Mouse (Mus musculus): ENCODE data around the gene Gm37240.

Gm37240 gene

DNA sequence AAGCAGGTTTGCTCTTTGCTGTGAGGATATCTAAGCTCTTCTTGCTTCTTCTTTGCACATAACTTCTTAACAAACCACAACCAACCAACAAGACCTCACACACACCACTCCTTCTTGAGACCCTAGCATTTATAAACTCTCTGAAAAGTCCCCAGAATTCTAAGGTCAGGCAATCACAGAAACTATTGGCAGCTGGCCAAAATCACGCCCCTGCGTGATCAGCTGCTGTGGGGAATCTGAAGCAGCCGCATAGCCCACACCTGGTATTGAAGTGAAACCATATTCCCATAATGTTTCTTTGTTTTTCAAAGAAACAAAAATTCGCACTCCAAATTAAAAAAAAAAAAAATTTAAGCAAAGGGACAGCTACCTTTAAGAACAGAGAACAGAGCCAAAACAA is 141.2 kb downstream of the Gm37240 start:
- no peak for DNase-seq

DNA sequence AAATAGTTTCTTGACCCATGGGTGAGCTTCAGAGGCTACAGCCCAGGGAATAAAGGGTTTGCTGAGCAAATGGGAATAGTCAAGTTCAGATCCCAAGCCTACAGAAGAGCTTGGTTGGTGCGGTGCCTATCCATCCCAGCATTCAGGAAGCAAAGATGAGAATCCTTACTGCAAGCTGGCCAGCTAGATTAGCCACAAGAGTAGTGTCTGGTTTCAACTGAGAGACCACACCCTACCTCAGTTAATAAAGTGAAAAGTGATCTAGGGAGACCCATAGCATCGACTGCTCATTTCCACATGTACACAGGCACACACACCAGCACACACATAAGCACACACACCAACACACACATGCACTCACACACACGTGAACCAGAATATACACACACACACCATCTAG is 145.6 kb downstream of the Gm37240 start:
- DNase-seq = no peak

DNA sequence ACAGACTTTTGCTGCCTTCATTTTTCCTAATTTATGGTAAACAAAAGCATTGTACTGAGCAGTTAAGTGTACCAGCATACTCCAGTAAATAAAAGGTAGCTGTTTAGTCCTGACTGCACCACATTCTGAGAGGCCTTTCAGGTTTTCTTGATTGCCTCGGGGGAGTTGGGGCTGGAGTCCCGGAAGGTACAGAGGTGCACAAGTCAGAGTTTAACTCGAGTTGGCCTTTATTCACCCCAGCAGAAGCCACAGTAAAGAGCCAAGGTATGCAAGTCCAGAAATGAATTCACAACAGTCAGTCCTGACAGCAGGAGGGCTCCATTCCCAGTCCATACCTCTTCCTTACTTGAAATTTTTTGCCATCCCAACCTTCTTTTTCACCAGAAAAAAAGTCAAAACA is 148.7 kb downstream of the Gm37240 start:
- DNase-seq = no peak

GRCm38 (mm10) chr3:85733939-85734729 is 153.2 kb downstream of the Gm37240 start:
- DNase-seq = peak; percentile 16

DNA sequence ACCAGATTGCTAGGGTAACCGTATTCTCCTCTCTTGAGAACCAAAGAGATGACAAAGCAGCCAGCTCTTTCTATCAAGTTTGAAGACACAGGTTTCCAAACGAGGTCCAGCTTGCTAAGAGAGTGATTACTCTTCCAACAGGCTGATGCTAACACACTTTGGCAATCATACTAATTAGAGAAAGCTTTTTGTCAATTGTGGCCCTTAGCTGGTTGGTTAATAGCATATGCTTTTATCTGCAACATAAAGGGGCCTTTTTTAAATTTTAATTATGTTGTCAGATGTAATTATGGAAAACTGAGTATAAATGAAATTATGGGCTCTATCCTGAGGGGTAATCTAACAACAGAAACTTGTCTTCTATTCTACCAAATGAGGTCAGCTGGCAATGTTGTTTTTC is 160.1 kb downstream of the Gm37240 start:
- no peak for DNase-seq

DNA sequence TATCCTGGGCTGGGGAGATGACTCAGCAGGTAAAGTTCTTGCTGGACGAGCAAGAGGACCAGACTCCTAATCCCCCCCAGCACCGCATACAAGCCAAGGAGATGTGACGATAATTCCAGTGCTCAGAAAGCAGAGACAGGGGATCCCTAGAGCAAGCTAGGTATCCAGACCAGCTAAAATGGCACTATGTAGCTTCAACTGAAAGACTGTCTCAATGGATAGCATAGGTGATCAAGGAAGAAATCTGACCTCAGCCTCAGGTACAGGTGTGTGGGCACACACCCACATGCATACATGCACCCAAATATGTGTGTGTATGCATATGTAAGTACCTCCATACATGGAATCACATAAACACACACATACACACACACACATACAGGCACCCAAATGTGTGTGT is 161.3 kb downstream of the Gm37240 start:
- DNase-seq = no peak

GRCm38 (mm10) chr3:85725110-85725509 is 162.2 kb downstream of the Gm37240 start:
- DNase-seq = no peak

GRCm38 (mm10) chr3:85722581-85722980 is 164.7 kb downstream of the Gm37240 start:
- no peak for DNase-seq

DNA sequence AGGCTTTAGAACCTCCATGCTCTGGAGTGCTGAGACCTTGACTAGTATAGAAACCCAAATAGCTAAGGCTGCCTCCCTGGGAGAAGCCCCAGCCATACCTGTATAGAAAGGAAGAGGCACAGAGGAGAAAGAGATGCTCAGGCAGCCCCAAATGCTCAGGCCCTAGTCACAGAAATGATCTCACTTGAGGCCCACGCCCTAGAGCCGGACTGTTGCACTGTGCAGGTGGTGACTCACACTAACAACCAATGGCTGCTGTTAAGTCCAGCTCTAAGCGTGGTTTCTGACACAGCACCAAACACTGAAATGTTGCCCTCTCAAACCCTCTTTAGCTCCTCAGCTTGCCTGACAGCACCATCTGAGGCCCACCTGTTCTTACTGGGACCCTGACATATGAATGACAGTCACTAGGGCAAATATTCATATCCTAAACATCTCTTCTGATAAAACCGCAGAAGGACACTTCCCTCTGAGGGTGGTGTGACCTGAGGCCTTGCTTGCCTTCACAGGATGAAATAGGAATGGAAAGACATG is 171.5 kb downstream of the Gm37240 start:
- DNase-seq = no peak

GRCm38 (mm10) chr3:85713936-85714709 is 173.2 kb downstream of the Gm37240 start:
- no peak for DNase-seq

GRCm38 (mm10) chr3:85710695-85711094 is 176.6 kb downstream of the Gm37240 start:
- DNase-seq = no peak

DNA sequence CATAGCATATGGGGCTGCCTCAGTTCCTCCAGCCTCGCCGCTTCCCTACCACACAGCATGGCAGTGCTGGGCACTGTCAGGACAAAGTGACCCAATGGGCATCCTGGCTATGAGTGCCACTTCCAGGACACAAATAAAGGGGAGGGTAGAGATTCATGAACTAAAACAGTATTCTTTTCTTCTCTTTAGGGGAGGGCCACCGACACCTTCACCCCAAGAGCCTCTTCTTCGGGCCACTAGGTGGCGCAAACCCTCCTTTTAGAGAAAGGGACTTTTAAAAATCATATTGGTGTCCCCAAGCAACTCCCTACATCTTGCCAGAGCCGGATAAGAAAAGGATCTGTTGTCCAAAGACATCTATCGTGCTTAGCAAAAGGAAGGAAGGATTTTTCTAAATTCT is 179.9 kb downstream of the Gm37240 start:
- peak; percentile 31 for DNase-seq

DNA sequence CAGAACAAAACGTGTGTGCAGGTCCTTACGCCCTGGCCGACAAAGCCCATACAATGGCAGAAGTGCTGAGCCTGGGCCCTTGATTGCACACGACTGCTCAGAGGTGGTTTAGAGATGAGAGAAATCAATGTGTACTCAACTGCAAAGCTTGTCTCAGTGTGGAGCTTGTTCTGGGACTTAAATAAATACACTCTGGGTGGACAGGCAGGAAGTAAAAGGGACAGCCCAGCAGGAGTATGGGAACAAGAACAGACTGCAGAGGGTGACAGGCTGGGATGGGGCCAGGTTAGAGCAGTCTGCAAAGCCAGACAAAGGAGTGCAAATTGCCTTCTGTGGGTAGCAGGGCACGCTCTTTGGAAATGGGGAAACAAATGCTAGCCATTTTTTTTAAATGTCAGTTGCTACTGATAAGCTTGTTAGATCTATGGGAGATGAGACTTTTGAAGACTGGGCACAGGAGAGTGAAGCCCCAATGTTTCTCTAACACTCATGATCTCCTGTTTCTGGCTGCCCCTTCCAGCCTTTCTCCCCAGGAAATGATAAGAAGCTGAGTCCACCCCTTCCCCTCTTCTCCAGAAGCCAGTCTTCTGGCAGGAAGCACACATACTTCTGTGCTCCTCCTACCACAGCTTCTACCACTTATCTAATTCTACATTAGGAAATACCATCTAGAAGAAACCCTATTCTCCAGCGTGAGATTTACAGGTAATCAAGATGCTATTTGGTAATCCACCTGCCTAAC is 184.0 kb downstream of the Gm37240 start:
- DNase-seq = no peak

GRCm38 (mm10) chr3:85698496-85698895 is 188.8 kb downstream of the Gm37240 start:
- no peak for DNase-seq

- DNase-seq = no peak
These were observed 192.3 kb downstream of the Gm37240 start for GRCm38 (mm10) chr3:85695056-85695455.

- no peak for DNase-seq
These were observed 194.3 kb downstream of the Gm37240 start for GRCm38 (mm10) chr3:85693013-85693412.

DNA sequence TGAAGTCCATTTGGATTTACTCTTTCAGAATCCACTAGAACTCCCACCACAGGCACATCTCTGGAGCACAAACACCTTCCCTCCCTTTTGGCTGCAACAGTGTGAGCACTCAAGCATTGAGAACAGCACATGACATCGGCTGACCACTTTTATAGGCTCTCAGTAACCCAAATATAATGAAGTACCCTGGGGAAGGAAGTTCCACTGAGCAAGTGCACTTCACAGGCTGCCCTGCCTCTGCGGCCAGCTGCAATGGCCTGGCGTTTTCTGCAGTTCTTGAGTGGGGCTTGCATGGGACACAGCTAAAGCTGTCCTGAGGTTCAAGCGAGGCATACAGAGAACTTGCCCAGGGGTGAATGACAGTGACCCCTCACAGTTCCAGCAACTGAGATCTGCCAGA is 196.2 kb downstream of the Gm37240 start:
- no peak for DNase-seq

- DNase-seq = no peak
These were observed 199.0 kb downstream of the Gm37240 start for GRCm38 (mm10) chr3:85688341-85688740.

GRCm38 (mm10) chr3:85685271-85685670 is 202.0 kb downstream of the Gm37240 start:
- DNase-seq = no peak

GRCm38 (mm10) chr3:85683618-85684017 is 203.7 kb downstream of the Gm37240 start:
- DNase-seq = peak; percentile 45

DNA sequence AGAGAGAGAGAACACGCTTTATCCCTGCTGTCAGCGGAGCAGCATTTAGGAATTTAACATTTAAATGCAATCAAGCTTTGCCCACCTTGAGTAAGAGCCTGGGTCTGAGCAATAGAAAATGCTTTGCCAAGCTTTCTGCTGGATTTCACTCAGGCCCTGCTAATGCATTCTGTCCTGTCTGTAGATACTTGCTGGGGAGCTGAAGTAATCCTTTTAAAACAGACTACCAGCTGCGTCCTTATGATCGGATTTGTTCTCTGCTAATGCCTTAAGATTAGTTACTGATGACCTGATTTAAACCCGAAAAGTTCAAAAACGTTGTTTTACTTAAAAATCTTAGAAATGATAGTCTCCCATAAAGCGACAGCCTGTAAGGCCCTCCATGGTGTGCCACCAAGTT is 206.2 kb downstream of the Gm37240 start:
- DNase-seq = no peak

DNA sequence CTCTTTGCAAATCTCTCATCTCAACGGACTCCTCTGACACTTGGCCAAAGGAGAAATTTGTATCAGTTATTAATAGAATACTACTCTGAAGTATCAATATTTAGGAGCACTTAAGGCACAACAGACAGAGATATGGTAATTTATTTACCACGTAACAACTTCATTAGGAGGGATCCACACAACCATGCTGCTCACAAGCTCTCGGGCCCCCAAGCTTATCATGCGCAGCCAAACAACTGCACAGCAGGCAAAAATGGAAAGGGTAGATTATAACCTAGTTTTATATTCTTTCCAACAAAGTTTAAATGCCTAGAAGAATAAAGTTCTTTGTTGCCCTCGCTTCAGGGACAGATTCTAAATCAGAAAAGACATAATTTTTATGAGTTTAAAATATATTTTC is 207.4 kb downstream of the Gm37240 start:
- no peak for DNase-seq

DNA sequence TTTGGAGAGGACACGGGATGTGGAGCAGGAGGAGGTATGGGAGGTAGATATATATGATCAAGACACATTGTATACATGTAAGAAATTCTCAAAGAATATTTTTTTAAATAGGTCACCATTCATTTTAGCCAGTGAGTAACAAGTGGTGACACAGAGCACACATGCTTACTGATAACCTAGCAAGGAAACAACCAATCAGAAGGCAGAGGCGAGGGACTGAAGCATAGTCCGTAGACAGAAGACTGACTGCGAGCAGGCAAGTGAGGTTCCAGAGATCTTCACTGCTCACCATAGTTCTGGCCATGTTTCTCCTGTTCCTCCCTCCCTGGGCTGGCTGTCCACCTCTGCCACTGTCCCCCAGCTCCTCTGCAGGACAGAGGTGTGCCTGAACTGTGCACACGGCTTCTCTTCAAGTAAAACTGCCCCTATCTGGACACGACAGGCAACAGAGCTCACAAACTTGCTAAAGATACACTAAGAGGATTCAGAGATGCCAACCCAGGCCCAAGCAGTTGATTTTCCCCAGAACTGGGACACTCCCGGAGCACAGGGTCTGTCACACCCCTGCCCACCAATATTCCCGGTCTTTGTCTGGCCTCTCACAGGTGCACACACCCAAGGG is 207.9 kb downstream of the Gm37240 start:
- DNase-seq = no peak

Data from layer of hippocampus, adult 9-11 months (tissue).